Mouse (Mus musculus) brain, embryonic 14.5 days (tissue): Measurements from ENCODE around the gene Psmd7. TPM values are rescaled to one million over a fixed set of nuclear protein-coding genes. Genes with fewer than 3 reads are reported as not detected.

Source experiments
- DNase-seq: peaks from one replicate; pipeline ENCODE4 v3.0.0-alpha.2; 2011; ENCODE audit warnings: low read depth
- CTCF ChIP-seq: fragments of 200-500 bp; IDR thresholded peaks from 2 replicates; pipeline ENCODE4 v1.5.1; 2012; ENCODE audit warnings: inconsistent platforms, mild to moderate bottlenecking, moderate library complexity, borderline replicate concordance; ENCODE audit not compliant: insufficient read depth, insufficient read length; ENCODE audit errors: extremely low read depth
- POLR2A ChIP-seq: fragments of 200-500 bp; IDR thresholded peaks from 2 replicates; pipeline ENCODE4 v1.6.1; 2012; ENCODE audit warnings: mild to moderate bottlenecking, inconsistent platforms, borderline replicate concordance; ENCODE audit not compliant: poor library complexity, insufficient read depth, insufficient read length, severe bottlenecking; ENCODE audit errors: extremely low read depth
- polyA plus RNA-seq: library from polyadenylated mRNA; depleted of rRNA; stranded (reverse); fragments of >200 nt; gene quantifications from 2 replicates; pipeline ENCODE4 v1.2.3, GENCODE M21; 2012

Psmd7 gene
- polyA plus RNA-seq, 1 experiment, result 127 TPM

DNA sequence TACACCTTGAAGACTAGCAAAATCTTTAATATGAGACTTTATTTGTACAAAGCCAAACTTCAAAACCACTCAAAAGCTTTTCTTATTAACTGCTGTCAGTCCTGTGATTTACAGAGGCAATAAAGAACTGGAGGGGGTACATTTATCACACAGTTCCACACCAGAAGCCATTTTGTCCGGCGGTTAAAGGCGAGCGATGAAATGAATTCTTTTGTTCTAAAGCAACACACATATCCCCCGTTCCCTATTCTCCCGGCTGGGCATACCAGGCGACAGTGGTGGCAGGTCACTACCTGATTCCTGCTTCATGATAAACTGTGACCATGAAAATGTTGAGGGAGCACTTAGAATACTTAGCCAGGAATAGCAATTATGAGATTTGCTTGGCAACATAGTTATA is 20.5 kb upstream of the Psmd7 start:
- TF ChIP-seq POLR2A (no peak), CTCF (no peak)
- DNase-seq, result no peak

GRCm38 (mm10) chr8:107603026-107603425 is 14.8 kb upstream of the Psmd7 start:
- TF ChIP-seq CTCF (peak; percentile 79; the same call in 1 of the 2 replicates), POLR2A (no peak)
- DNase-seq, result peak; percentile 91

- TF ChIP-seq POLR2A, result no peak
- TF ChIP-seq CTCF, result no peak
- DNase-seq, result no peak
Observed at GRCm38 (mm10) chr8:107599691-107600090, 11.4 kb upstream of the Psmd7 start.

DNA sequence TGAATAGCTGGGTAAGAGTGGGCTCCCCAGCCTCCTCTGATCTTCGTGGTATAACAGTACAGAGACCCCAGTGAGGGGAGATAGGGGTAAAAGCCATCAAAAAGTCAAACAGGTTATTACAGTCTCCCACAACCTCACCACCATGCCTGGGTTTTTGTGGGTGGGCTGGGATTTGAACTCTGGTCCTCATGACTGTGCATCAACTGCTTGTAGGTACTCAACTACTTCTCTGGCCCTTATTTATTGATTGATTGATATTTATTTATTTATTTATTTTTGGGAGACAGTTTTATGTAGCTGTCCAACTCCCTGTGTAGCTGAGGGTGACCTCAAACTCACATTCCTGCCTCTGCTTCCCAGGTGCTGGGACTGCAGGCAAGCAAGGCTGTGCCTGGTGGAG is 9.5 kb upstream of the Psmd7 start:
- TF ChIP-seq CTCF (no peak), POLR2A (no peak)
- no peak for DNase-seq

DNA sequence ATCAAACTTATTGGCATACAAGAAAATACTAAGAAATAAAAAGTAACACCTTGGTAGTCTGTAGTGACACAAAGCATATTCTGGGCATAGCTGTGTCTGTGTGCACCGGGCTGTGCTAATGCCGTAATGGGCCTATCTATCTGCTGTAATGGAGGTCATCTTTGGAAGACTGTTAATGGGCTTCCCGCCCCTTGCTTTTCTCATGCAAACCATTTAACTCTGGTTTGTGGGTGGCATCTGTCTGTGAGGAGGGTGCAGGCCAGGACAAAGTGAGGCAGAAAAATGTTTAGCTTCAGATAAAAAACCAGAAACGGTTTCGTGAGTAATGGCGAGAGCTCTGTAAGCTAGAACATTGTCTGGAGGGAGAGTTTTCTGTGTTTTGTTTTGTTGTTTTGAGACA is 6.6 kb upstream of the Psmd7 start:
- TF ChIP-seq CTCF (no peak), POLR2A (no peak)
- peak; percentile 42 for DNase-seq

GRCm38 (mm10) chr8:107593967-107594729 is 5.9 kb upstream of the Psmd7 start:
- TF ChIP-seq CTCF, result no peak
- no peak for TF ChIP-seq POLR2A
- DNase-seq, result no peak

DNA sequence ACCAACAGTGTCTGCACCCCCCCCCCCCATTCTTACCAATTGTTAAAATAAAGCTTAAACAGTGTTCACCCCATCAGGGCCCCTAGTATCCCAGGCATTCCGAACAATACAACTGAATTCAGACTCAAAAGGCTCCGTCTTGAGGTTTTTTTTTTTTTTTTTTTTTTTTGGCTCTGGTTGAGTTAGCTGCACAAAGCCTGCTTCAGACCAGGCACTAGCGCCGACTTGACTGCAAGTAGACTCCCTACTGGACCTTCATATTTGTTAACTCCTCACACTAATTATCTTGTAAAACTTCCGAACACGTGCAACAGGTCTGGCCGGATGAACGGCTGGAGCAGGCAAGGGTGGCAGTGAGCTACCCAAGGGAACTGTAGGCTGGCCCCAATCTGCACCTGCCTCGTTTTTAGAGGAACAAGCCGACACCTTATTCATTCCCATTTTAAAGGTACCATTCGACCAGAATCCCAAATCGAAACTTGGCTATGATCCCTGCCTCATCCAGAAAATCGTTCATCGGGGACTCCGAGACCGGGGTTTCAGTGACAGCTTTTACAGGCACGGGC is 752 bp downstream of the Psmd7 start:
- TF ChIP-seq POLR2A (no peak), CTCF (no peak)
- DNase-seq, result peak; percentile 45

DNA sequence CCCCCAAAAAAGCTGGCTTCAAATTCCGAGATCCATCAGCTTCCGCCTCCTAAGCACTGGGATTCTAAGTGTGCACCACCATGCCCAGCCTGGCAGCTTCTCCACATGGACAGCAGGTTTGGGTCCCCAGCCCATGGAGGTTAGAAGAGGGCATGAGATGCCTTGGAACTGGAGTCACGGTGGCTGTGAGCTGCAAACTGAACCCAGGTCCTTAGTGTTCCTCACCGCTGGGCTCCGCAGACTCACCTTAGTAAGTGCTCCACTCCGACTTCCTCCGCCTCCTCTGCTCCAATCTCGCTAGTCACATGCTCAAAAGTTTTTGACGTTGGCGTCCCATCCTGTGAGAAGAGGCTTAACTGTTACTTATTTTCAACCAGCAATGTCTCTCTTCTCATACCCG is 6.1 kb downstream of the Psmd7 start:
- TF ChIP-seq CTCF, result no peak
- no peak for TF ChIP-seq POLR2A
- DNase-seq, result no peak

DNA sequence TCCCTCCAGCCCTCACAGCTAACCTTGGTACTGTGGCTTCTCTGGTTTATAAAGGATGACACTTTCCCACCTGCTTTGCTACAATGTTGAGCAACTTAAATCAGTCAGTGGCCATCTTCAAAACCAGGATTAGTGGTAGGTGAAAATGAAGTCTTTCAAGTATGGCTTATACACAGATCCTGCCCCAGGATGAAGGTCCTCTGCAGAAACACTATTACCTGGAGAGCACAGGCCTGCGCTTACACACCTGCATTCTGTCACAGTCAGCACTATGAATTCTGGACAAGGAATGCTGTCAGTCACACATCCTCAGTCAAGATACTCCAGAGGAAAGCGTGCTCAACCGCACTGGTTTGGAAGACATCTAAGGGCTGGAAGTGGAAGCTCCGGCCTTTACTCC is 6.7 kb downstream of the Psmd7 start:
- no peak for DNase-seq
- TF ChIP-seq CTCF (no peak), POLR2A (no peak)

DNA sequence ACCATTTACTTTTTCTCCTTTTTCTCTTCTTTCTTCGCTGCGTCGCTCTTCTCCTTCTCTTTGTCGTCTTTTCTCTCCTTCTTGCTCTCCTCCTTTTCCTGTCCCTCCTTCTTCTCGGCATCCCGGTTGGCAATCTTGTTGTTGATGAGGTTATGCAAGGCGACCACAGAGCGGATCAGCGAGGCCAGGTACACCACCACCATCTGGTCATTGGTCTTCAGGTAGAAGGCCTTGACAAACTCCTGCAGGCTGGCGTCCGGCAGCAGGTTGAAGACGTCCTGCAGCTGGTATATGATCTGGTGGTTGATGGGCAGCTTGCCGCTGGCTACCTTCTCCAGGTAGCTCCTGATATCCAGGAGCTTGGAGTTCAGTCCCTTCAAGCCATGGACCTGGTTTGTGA is 7.4 kb downstream of the Psmd7 start:
- no peak for DNase-seq
- TF ChIP-seq POLR2A, result no peak
- TF ChIP-seq CTCF, result no peak

DNA sequence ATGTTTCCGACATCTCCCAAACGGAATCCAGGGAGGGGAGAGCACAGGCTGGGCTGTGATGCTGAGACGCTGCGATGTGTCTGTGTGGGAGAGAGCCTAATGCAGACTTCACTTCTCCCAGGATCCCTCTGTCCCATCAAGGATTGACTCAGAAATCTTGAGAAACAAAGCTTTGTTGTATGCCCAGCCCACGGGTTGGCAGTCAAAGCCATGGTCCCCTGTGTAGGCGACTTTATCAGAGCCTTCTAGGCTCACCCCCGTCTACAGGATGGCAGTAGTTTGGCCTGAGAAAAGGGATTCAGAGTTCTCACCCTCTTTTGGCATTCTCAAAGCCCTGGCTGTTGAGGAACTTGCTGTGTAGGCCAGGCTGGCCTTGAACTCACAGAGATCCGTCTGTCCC is 9.7 kb downstream of the Psmd7 start:
- TF ChIP-seq POLR2A, result no peak
- no peak for TF ChIP-seq CTCF

DNA sequence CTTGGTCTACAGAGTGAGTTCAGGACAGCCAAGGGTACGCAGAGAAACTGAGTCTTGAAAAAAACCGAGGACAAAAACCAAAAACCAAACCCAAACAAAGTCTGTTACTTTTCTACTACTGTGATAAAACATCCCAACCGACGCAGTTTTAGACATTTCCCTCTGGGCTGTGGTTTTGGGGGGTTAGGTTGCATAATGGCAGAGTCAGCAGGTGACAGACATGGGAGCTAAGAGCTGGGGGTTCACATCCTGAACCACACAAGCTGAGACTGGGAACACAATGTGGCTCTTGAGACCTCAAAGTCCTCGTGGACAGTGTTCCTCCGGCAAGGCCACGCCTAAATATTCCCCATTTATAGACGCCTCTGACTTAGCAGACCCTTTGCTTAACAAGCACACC is 10.1 kb downstream of the Psmd7 start:
- no peak for DNase-seq
- TF ChIP-seq POLR2A, result no peak
- TF ChIP-seq CTCF, result no peak

More for the DNA sequence above, 9.7 kb downstream of the Psmd7 start:
- no peak for DNase-seq
